Mouse (Mus musculus) MEL (cell line): ENCODE results near the gene Unc79. TPM values are rescaled to one million over a fixed set of nuclear protein-coding genes. Genes with fewer than 3 reads are reported as not detected.

Experiments
- DNase-seq: peaks from one replicate; pipeline ENCODE4 v3.0.0; 2011; ENCODE audit warnings: low read depth, low spot score
- H3K27ac ChIP-seq: 2 replicates; pipeline ENCODE4 v1.5.1; 2012; ENCODE audit warnings: low read depth, mild to moderate bottlenecking, control low read depth, low read length, moderate library complexity; ENCODE audit not compliant: control insufficient read depth
- H3K27me3 ChIP-seq, 2 experiments: fragments of 150-350 bp in 1 of 2; sonication (generic) in 1 of 2; 2 replicates each; pipeline ENCODE4 v1.6.1; 2012; ENCODE audit warnings: low read length in 2 of 2, mild to moderate bottlenecking in 2 of 2, improper control_type of control experiment in 1 of 2, moderate library complexity in 1 of 2; ENCODE audit not compliant: insufficient read depth in 2 of 2, control insufficient read depth in 1 of 2
- H3K36me3 ChIP-seq, 2 experiments: 2 replicates each; pipeline ENCODE4 v1.6.1; 2012 to 2014; ENCODE audit warnings: low read length in 2 of 2, improper control_type of control experiment in 1 of 2, inconsistent platforms in 1 of 2, mild to moderate bottlenecking in 1 of 2; ENCODE audit not compliant: insufficient read depth in 2 of 2, control insufficient read depth in 1 of 2
- H3K4me1 ChIP-seq, 2 experiments: fragments of 150-350 bp in 1 of 2; sonication (generic) in 1 of 2; 2 replicates each; pipeline ENCODE4 v1.6.1; 2012; ENCODE audit warnings: low read length in 2 of 2, improper control_type of control experiment in 1 of 2, mild to moderate bottlenecking in 1 of 2; ENCODE audit not compliant: insufficient read depth in 2 of 2, control insufficient read depth in 1 of 2
- H3K4me3 ChIP-seq, 2 experiments: fragments of 150-350 bp in 1 of 2; sonication (generic) in 1 of 2; 2 replicates each; pipeline ENCODE4 v1.5.1; 2012; ENCODE audit warnings: low read depth in 2 of 2, low read length in 2 of 2, mild to moderate bottlenecking in 2 of 2, moderate library complexity in 2 of 2, control low read depth in 1 of 2, improper control_type of control experiment in 1 of 2; ENCODE audit not compliant: control insufficient read depth in 1 of 2, insufficient read depth in 1 of 2
- H3K79me2 ChIP-seq: 2 replicates; pipeline ENCODE4 v1.6.1; 2012; ENCODE audit warnings: mild to moderate bottlenecking, low read length, moderate library complexity; ENCODE audit not compliant: control insufficient read depth, poor library complexity, insufficient read depth
- H3K9ac ChIP-seq: 2 replicates; pipeline ENCODE4 v1.6.1; 2012; ENCODE audit warnings: low read depth, mild to moderate bottlenecking, control low read depth, low read length, moderate library complexity; ENCODE audit not compliant: control insufficient read depth, poor library complexity, severe bottlenecking
- H3K9me3 ChIP-seq: fragments of 150-350 bp; sonication (generic); replicated peaks from 2 replicates; pipeline ENCODE4 v1.6.1; 2012; ENCODE audit warnings: mild to moderate bottlenecking, low read length, improper control_type of control experiment, moderate library complexity; ENCODE audit not compliant: insufficient read depth
- CHD1 ChIP-seq: IDR thresholded peaks from 2 replicates; pipeline ENCODE4 v1.6.1; 2012; ENCODE audit warnings: low read depth, mild to moderate bottlenecking, inconsistent platforms, low read length, improper control_type of control experiment
- CHD2 ChIP-seq: IDR thresholded peaks from 2 replicates; pipeline ENCODE4 v1.6.1; 2011; ENCODE audit warnings: low read length, improper control_type of control experiment
- E2F4 ChIP-seq: IDR thresholded peaks from 2 replicates; pipeline ENCODE4 v1.6.1; 2011; ENCODE audit warnings: low read depth, low read length, improper control_type of control experiment, borderline replicate concordance
- ELF1 ChIP-seq: IDR thresholded peaks from 2 replicates; pipeline ENCODE4 v1.6.1; 2014; ENCODE audit warnings: low read depth, mild to moderate bottlenecking, inconsistent platforms, low read length, improper control_type of control experiment, moderate library complexity
- GABPA ChIP-seq: IDR thresholded peaks from 2 replicates; pipeline ENCODE4 v1.6.1; 2012; ENCODE audit warnings: low read depth, mild to moderate bottlenecking, inconsistent platforms, low read length, improper control_type of control experiment, moderate library complexity
- GATA1 ChIP-seq: IDR thresholded peaks from 2 replicates; pipeline ENCODE4 v1.6.1; 2011; ENCODE audit warnings: low read depth, low read length, improper control_type of control experiment
- HCFC1 ChIP-seq: IDR thresholded peaks from 2 replicates; pipeline ENCODE4 v1.6.1; 2012; ENCODE audit warnings: low read depth, mild to moderate bottlenecking, inconsistent platforms, low read length, improper control_type of control experiment, moderate library complexity
- KAT2A ChIP-seq: conservative IDR thresholded peaks from 2 replicates; pipeline ENCODE4 v1.6.1; 2012; ENCODE audit warnings: low read depth, low read length, improper control_type of control experiment, inconsistent platforms
- MAX ChIP-seq: IDR thresholded peaks from 2 replicates; pipeline ENCODE4 v1.6.1; 2011; ENCODE audit warnings: low read length, improper control_type of control experiment
- MAZ ChIP-seq: IDR thresholded peaks from 2 replicates; pipeline ENCODE4 v1.6.1; 2012; ENCODE audit warnings: low read depth, mild to moderate bottlenecking, inconsistent platforms, low read length, improper control_type of control experiment
- MYB ChIP-seq: IDR thresholded peaks from 2 replicates; pipeline ENCODE4 v1.6.1; 2011; ENCODE audit warnings: mild to moderate bottlenecking, low read depth, low read length, improper control_type of control experiment
- NRF1 ChIP-seq: IDR thresholded peaks from 2 replicates; pipeline ENCODE4 v1.6.1; 2014; ENCODE audit warnings: low read depth, mild to moderate bottlenecking, inconsistent platforms, low read length, improper control_type of control experiment, moderate library complexity; ENCODE audit not compliant: poor library complexity, insufficient read depth, severe bottlenecking
- POLR2AphosphoS5 ChIP-seq: IDR thresholded peaks from 2 replicates; pipeline ENCODE4 v1.6.1; 2012; ENCODE audit warnings: low read depth, borderline replicate concordance, mild to moderate bottlenecking, inconsistent platforms, low read length, moderate library complexity, mixed read lengths
- RCOR1 ChIP-seq: IDR thresholded peaks from 2 replicates; pipeline ENCODE4 v1.6.1; 2012; ENCODE audit warnings: low read depth, mild to moderate bottlenecking, inconsistent platforms, low read length, improper control_type of control experiment
- SIN3A ChIP-seq: IDR thresholded peaks from 2 replicates; pipeline ENCODE4 v1.6.1; 2012; ENCODE audit warnings: low read length, improper control_type of control experiment, inconsistent platforms
- SMC3 ChIP-seq: IDR thresholded peaks from 2 replicates; pipeline ENCODE4 v1.6.1; 2011; ENCODE audit warnings: low read depth, low read length, improper control_type of control experiment
- TAL1 ChIP-seq: IDR thresholded peaks from 2 replicates; pipeline ENCODE4 v1.6.1; 2012; ENCODE audit warnings: mild to moderate bottlenecking, inconsistent platforms, low read length, moderate library complexity, mixed read lengths
- TCF12 ChIP-seq: IDR thresholded peaks from 2 replicates; pipeline ENCODE4 v1.6.1; 2014; ENCODE audit warnings: low read depth, mild to moderate bottlenecking, inconsistent platforms, low read length, improper control_type of control experiment, moderate library complexity
- USF2 ChIP-seq, 2 experiments: IDR thresholded peaks; 2 replicates each; pipeline ENCODE4 v1.6.1; 2011 to 2012; ENCODE audit warnings: improper control_type of control experiment in 2 of 2, low read length in 2 of 2, borderline replicate concordance in 1 of 2, inconsistent platforms in 1 of 2, low read depth in 1 of 2, mild to moderate bottlenecking in 1 of 2; ENCODE audit not compliant: insufficient read depth in 1 of 2
- ZKSCAN1 ChIP-seq: IDR thresholded peaks from 2 replicates; pipeline ENCODE4 v1.6.1; 2012; ENCODE audit warnings: low read depth, mild to moderate bottlenecking, inconsistent platforms, low read length, improper control_type of control experiment, moderate library complexity
- ZMIZ1 ChIP-seq: IDR thresholded peaks from 2 replicates; pipeline ENCODE4 v1.6.1; 2012; ENCODE audit warnings: low read depth, mild to moderate bottlenecking, inconsistent platforms, low read length, improper control_type of control experiment, moderate library complexity
- ZNF384 ChIP-seq: IDR thresholded peaks from 2 replicates; pipeline ENCODE4 v1.6.1; 2012; ENCODE audit warnings: low read depth, mild to moderate bottlenecking, inconsistent platforms, low read length, improper control_type of control experiment
- polyA plus RNA-seq, 2 experiments: library from polyadenylated mRNA; stranded (reverse) in 1 of 2; unstranded in 1 of 2; fragments of >175 nt in 1 of 2; fragments of >200 nt in 1 of 2; gene quantifications; 2 replicates each; pipeline versions ENCODE4 v1.2.1 to v1.2.4; 2012; ENCODE audit warnings: low replicate concordance in 2 of 2, low read depth in 1 of 2; ENCODE audit not compliant: insufficient read length in 2 of 2, insufficient read depth in 1 of 2, missing spikeins in 1 of 2
- total RNA-seq: library from RNA; depleted of rRNA; stranded (reverse); fragments of 300-350 nt; gene quantifications from 2 replicates; pipeline ENCODE4 v1.2.3, GENCODE M21; 2012

Unc79 gene
- total and polyA plus RNA-seq, 3 experiments: 0.01 TPM; not detected in 2

DNA sequence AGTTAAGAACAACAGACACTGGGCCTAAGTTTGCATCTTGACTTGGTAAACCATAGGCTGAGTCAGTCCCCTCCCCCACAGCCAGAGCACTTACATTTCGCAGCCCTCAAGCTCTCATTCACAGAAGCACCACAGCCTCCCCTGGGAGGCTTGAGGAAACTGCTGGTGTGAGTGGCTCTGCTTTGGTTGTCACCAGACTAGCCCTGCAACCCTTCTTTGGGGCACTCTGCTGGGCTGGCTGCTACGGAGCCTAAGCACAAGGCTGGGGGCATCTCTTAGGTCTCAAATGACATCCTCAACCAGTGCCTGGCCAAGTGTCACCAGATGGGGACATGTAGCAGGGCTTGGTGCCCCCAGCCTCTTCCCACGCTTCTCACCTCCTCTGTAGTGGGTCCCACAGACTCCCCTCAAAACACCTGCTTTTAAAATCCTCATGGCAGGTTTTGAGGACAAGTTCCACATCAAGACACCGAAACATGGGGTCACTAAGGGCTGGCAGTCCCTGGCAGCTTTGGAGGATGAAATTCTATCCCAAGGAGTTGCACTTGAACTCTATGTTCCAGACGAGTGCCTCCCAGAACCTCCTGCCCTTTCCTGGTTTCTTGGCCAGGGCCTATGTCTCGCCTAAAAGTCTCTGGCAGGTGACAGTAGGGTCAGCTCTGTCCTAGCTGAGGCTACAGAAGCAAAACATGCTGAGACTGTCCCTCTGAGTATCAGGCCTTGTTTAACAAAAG, 267.4 kb downstream of the Unc79 start:
- DNase-seq: no peak
- H3K4me1 ChIP-seq: no peaks in the 10 kb centered on the region
- H3K9ac ChIP-seq: no peak overlapping the region
- TF ChIP-seq MAX: no peak
- TF ChIP-seq TAL1: no peak
- TF ChIP-seq ZKSCAN1: no peak
- no peak for TF ChIP-seq RCOR1
- no peak for TF ChIP-seq MYB
- TF ChIP-seq HCFC1: no peak
- H3K27me3 ChIP-seq: no peaks in the 10 kb centered on the region
- H3K27ac ChIP-seq: no peak overlapping the region
- no peaks in the 10 kb centered on the region for H3K9me3 ChIP-seq
- H3K79me2 ChIP-seq: no peaks in the 10 kb centered on the region
- no peaks in the 10 kb centered on the region for H3K36me3 ChIP-seq
- no peak overlapping the region for H3K4me3 ChIP-seq

DNA sequence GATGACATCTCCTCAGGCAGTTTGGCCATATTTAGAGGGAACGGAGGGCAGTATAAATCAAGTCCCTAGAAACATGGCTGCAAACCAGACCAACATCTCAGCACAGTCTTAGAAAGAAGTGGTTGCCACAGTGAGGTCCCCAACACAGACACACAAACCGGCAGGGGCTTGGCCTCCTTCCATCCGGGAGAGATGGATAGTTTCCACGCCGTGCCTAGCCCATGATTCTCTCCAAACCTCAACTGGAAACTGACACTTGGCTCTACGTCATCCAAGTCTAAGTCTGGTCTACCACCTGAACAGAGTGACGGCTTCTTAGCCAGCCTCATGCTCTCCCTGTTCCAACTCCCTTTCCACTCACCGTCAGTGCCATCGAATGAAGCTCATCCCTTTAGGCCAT, 275.0 kb downstream of the Unc79 start:
- H3K9me3 ChIP-seq: no peaks in the 10 kb centered on the region
- no peaks in the 10 kb centered on the region for H3K36me3 ChIP-seq
- H3K9ac ChIP-seq: no peak overlapping the region
- H3K4me1 ChIP-seq: no peaks in the 10 kb centered on the region
- H3K27ac ChIP-seq: no peak overlapping the region
- no peak for DNase-seq
- no peak for TF ChIP-seq SIN3A
- no peak for TF ChIP-seq NRF1
- no peaks in the 10 kb centered on the region for H3K27me3 ChIP-seq
- no peak overlapping the region for H3K4me3 ChIP-seq
- no peaks in the 10 kb centered on the region for H3K79me2 ChIP-seq

- Histone ChIP-seq H3K4me1 (no peaks in the 10 kb centered on the region), H3K79me2 (no peaks in the 10 kb centered on the region), H3K27ac (no peak overlapping the region), H3K9me3 (no peaks in the 10 kb centered on the region), H3K27me3 (no peaks in the 10 kb centered on the region), H3K9ac (no peak overlapping the region), H3K4me3 (no peak overlapping the region), H3K36me3 (no peaks in the 10 kb centered on the region)
- TF ChIP-seq POLR2AphosphoS5 (no peak), MAX (no peak), GATA1 (no peak), ZKSCAN1 (no peak), MAZ (no peak), ZMIZ1 (no peak), CHD2 (no peak), KAT2A (no peak), E2F4 (no peak), GABPA (no peak), CHD1 (no peak), TCF12 (no peak), NRF1 (no peak), ELF1 (no peak), USF2 (IDR thresholded peaks at IDR 0.05; ENCODE audit: borderline replicate concordance in 1 of 2, insufficient read depth in 1 of 2, low read depth in 1 of 2, low read length in 2 of 2) (no peak), SMC3 (no peak), ZNF384 (no peak)
- no peak for DNase-seq
These were observed 277.5 kb downstream of the Unc79 start for GRCm38 (mm10) chr12:103226121-103226520.
